Mouse (Mus musculus): ENCODE results near the gene Wdr82.

The Wdr82 gene

DNA sequence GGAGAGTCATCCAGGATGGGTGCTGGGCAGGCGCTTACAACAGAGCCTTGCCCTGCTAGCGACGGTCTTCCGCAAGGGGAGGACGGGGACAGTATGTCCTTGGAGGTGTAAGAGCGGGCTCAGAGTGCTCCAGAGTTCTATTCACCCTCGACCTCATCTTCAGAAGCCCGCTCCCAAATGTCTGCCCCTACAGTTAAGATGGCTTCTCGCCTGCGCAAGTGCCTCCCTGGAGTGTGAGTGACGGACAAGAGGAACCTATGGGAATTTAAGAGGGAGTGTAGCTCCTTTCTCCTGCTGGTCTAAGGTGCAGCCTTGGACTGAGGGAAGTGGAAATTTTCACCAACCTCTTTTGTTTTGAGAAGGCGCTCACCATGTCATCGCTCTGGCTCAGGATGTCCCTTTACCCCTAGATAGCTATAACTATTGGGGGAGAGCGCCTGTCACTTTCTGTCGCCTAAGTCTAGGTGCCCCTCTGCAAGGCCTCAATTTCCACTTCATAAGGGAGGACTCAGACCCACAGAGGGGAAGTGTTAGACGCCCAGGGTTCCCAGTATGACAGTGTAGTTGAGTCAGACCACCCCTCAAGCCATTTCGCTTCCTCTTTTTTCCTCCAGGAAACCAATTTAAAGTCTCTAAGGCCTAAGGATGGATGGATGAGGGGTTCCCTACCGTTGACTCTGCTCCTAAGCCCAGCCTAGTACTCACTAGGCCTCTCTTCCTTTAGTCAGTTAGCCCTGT is 29.0 kb downstream of the Wdr82 start, which contains the start of gene Ppm1m:
Ppm1m (minus strand) TSS at position 212 of the 738 bp plus-strand sequence.
- DNase-seq: no peak

DNA sequence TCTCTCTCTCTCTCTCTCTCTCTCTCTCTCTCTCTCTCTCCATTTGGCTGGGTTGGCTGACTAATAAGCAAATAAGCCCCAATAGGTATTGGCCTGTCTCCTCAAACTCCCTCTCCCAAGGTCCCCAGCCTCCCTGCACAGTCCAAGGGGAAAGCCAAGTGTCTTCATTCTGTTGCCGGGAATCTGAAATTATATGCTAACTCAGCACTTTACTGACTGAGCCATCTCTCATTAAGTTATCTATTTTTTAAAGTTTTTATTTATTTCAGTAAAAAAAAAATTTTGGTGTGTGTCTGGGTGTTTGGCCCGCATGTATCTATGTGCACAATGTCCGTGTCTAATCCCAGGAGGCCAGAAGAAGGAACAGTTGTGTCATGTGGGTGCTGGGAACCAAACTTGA is 31.2 kb downstream of the Wdr82 start:
- no peak for DNase-seq

DNA sequence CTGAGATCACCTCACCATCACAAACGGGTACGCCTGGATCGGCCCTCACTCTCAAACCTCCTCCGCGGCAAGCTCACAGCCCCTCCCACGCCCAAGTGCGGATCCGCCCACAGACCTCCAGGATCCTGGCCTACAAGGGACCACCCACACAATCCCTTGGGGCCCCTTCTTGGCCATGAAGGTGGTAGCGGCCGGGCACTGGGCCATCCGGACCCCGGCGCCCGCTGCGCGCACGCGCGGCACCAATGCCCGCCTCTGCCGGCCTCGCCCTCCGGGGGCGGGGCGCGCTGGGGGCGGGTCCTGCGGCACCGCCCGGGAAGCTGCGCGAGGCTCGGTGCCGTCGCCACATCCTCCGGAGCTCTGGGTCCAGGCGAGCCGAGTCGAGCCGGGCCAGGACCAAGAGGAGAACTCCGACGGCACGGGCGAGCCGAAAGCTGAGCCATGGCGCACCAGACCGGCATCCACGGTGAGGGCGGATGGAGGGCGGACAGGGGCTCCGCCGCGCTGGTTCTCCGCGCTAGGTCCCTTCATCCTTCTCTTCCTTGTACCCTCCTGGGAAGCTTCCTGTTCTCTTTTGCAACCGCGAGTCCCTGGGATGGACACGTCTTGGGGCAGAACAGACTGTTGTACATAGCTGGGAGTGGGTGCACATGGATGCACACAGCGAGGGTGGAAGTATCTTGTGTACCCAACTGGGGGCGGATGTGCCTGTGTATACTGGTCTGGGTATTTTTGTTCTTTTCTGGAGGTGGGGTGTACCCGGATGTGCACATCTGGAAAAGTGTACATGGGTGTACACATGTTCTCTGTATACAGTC is 32.3 kb downstream of the Wdr82 start, which contains the start of gene Twf2:
Twf2 (plus strand) TSS at position 290 of the 818 bp plus-strand sequence.
- DNase-seq: peak; percentile 90 to 93

DNA sequence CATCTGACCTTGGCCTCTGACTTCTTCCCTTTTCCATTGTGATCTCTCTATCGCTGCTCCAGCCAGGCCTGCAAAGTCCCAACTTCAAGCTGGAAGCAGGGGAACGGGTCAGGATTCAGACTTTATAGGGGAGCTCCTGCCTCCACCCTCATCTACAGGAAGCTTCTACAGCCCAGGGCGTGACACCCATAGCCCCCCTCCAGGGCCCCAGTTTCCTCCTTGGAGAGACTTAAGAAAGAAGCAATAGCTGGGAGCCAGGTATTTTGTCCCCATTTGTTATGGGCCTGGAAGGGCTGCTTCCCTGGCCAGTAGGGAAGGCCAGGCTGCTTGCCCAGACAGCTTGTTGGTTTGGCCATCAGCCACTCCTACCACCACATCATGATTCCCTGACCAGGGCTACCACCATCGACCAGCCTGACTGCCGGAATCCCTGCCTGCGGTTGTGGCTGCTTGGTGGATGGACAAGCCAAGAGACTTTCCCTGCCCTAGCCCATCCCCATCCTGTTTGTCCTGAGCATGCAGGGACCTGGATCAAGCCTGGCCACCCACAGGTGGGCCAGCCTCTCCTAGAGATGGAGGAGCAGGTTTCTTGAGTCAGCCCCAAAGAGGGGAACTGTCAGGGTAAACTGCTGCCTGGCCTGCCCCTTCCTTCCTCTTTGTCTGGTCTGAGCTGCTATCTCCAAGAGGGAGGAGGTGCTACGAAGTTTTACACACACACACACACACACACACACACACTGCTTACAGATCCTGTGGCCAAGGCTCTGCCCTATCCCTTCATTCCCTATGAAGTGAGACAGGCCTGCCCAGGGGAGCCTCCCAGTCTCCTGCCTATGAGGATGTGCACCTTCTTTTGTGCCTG is 33.5 kb downstream of the Wdr82 start:
- no peak for DNase-seq

DNA sequence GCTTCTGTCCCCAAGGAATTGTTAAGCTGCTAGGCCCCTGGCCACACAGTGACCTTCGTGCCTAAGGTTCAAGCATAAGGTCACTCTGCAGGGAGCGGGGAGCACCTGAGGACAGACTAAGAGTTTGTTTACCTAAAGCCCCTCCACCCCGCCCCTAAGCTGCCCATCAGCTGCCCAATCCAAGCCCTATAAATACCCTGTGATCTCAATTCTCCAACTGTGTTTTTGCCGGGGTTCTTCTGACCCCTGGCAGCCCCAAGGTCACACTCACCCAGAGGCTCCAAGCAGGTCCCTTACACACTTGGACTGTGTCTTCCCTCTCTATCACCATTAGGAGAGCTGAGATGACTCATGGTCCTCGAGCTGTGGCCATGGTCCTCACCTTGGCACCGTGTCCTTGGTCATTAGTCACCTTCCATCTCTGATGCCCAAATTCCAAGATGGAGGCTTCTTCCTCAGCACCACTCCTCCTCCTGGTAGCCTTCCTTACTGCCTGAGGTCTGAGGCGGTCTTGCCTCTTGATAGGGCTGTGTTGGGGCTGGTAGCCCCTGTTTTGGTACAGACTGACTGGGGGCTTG is 35.1 kb downstream of the Wdr82 start:
- no peak for DNase-seq

DNA sequence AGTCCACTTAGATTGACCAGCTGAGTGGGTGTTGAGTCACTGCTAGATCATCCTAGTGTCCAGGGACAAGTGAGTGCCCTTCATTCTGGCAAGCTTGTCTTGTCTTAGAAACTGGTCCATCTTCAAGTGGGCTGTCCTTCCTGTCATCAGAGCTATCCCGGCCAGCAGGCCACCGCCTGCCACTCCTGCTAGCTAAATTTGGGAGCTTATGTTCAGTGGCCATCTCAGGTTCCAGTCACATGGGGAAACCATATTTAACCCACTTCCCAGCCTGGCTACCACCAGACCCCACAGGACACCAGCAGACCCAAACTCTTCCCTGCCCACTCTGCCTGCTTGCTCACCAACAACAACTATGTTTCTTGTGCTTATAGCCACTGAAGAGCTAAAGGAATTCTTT is 35.8 kb downstream of the Wdr82 start:
- no peak for DNase-seq

DNA sequence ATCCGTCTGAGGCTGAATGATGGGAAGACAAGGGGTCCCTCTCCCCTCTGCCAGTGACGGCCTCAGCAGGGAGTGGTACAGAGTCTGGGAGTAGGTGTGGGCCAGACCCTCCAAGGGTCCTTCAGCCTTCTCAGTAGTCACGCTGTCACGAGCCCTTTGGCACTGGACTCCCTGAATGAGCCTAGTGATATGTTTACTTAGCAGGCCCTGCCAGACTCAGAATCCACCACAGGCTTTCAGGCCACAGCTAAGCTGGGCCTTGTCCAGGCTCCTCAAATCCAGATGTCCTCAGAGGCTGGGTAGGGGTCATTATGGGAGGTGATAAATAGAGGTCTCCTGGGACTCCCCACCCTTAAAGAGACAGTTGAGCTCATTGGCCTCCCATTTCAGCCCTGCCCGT is 37.5 kb downstream of the Wdr82 start:
- DNase-seq: peak in 1 of 2 experiments; percentile 46

DNA sequence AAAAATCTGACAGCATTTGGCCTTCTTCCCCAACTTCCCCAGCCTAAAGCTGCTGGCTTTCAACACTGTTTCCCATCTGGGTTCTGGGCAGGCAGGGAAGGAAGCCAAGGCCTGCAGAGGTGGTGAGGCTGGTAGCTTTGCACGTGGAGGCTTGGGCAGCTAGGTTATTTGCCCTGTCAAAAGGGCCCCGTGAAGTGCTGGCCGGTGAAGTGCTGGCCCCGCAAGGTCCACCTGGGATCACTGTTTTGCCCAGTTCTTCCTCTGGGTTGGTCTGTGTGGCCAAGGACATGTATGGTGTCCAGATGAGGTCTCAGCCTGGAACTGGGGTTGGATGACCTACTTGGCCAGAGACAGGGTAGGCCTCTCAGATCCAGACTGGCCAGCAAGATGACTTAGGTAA is 39.2 kb downstream of the Wdr82 start:
- DNase-seq: no peak

DNA sequence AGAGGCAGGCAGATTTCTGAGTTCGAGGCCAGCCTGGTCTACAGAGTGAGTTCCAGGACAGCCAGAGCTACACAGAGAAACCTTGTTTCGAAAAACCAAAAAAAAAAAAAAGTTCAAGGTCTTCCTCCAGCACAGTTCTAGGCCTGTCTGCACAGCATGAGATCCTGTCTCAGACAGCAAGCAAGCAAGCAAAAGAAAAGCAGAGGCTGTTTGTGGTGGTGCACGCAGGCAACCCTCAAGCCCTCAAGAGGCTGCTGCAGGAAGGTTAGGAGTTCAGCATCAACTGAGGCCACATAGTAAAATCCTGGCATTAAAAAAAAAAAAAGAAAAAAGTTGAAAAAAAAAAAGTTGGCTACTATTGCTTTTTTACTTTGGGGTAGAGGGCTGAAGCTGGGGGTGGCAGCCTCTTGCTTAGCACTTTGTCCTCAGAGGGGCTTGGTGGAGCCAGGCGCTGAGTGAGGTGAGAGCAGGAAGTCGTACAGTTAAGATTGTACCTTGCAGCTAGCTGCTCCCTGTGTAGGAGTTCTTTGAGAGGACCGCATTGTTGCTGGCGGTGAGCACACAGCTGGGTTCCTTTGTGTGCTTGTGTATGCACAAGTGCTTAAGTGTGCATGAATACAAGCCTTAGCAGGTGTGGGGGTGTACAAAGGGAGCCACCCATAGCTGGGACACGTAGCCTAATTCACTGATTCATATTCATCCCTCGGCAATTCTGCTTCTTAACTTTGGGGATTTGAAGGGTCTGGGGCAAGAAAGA is 40.3 kb downstream of the Wdr82 start:
- peak in 1 of 2 experiments; percentile 38 for DNase-seq

DNA sequence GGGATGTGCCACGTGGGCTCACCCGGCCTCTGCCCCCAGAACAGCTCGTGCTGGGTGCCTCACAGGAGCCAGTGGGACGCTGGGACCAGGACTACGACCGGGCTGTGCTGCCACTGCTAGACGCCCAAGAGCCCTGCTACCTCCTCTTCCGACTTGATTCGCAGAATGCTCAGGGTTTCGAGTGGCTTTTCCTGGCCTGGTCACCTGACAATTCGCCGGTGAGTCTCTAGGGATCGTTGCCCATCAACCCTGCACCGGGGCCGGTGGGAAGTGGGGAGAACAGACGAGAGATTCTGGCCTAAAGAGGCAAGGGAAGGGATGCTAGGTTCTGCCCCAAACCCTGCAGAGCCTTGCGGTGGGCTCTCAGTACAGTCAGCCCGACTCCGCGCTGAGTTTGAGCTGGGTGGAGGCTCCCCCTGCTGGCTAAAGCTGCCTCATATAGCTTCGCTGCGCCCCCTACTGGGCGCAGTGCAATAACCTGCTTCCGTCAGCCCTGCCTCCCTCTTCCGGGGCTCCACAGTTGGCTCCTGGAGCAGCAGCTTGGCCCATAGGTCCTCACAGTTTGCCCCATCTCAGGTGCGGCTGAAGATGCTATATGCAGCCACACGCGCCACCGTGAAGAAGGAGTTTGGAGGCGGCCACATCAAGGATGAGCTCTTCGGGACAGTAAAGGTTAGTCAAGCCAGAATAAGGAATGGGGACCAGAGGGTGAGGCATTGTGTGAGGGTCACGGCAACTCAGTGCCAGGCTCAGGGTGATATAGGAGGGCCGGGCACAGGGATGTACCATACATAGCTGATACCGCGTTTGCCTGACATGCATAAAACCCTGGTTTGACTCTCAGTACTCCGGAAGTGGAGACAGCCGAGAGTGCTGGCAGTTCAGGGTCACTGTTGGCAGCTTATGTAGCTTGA is 41.2 kb downstream of the Wdr82 start:
- peak; percentile 79 to 85 for DNase-seq

DNA sequence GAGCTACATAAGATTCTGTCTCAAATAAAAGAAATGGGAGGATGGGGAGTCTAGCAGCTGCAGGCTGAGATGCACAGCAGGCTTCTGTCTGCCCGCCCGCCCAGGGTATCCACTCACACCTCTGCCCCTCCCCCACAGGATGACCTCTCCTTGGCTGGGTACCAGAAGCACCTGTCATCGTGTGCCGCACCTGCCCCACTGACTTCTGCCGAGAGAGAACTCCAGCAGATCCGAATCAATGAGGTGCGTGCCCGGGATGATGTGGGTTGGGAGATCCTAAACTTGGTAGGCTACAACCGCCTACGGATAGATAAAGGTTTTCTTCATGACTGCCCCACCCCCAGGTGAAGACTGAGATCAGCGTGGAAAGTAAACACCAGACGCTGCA is 41.9 kb downstream of the Wdr82 start:
- DNase-seq: no peak

DNA sequence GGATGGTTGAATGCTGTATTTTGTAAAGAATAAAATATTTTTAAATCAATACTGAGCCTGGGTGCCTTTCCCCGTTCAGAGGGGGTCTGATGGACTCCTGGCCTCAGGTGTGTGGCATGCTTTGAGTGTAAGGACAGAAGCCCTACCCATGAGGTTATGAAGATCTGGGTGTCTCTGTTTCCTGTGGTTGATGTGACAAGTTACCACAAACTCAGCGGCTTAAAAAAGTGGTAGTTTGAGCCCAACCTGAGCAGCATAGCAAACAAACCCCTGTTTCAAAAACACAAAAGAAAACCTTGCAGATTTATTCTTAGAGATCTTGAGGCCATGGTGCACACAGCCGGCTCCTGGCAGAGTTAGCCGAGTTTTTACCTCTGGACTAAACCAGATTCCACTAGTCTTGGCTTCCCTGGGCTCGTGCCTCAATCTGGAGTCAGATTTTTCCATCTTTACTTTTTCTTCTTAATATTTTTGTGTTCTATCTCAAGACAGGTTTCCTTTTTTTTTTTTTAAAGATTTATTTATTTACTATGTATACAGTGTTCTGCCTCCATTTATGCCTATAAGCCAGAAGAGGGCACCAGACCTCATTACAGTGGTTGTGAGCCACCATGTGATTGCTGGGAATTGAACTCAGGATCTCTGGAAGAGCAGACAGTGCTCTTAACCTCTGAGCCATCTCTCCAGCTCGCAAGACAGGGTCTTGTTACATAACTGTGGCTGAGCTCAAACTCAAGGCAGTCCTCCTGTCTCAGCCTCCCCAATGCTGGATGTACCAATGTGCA is 44.8 kb downstream of the Wdr82 start:
- DNase-seq: no peak

DNA sequence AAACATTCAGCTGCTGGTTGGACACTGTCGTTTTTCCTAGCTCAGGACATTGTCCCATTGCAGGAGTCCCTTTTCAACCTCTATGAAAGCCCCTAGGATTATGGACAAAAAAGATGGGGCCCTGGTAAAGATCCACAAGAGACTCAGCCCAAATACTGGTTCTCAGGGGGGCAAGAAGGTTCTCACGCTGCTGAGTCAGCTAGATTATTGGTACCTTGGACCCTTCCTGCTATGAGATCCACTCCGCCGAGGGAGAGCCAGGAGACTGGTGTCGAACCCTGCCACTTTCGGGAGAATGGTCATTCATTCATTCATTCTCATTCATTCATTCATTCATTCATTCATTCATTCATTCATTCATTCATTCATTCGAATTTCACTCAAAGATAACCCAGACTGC is 46.2 kb downstream of the Wdr82 start:
- no peak for DNase-seq

DNA sequence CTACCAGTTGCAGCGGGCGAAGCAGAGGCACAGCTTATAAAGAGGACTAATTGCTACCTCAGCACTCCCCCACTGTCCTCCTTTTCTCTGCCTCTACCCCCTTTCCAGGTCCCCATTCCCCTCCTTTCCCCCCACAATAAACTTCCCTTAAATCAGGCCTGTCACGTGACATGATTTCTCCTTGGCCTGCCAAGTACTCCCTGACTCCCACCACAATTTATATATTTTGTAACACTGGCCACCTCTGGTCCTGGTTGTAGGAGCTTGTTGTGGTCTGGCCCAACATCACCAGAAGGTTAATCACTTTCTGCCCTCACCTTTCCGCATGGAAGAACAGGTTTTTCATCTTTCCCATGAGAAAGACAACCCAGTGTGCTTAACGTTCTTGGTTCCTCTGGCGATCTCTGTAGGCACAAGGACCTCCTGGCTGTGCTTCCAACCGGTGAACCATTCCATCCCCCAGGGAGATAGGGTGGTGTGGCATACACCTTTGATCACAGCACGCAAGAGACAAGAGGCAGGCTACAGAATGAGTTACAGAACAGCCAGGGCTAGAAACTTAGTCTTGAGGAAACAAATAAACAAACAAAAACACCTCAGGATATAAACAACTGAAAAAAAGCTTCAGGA is 50.3 kb downstream of the Wdr82 start:
- no peak for DNase-seq

DNA sequence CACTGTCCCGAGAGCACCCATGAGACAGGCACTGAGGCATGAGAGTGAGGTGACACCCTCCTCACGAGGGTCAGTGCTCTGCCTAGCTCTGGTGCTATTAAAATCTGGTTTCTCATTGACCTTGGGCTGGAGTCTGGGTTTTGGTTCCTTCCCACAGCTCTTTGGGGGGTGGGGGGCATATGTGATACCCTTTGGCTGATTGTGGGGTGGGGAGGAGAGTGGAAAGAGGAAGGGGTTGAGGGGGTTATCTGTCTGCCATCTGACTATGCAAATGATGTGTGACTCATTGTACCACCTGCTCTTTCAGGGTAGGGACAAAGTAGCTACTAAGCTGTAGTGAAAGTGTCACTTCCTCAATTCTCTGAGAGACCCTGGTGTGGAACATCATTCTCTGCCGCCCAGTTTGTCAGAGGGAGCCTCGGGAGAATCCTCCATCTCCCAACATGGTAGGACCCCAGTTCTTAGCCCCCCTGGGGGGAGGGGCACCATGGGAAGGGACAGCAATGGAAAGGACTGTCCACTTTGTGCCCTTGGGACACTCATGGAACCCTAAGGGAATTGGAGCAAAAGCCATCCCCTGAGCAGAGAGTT is 51.6 kb downstream of the Wdr82 start, which contains the start of gene Tlr9:
Tlr9 (plus strand) TSS at position 338 of the 591 bp plus-strand sequence.
- no peak for DNase-seq

DNA sequence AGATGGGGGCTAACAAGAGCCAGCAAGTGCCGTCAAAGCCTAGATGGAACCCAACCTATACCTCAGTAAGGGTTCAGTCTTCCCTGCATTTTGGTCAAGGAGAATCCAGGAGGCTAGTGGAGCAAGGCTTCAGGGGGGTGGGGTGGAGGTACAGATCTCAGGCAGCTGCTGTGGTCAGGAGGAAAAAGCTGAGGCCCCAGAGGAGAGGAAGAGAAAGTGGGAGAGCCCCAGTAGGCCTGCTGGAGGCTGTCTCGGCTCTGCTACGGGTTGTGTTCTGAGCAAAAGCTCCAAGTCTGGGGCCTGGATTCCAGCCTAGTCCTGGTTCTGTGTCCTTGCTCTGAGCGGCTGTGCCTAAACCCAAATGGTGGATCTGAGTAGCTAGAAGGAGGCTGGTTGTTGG is 52.3 kb downstream of the Wdr82 start:
- DNase-seq: no peak

DNA sequence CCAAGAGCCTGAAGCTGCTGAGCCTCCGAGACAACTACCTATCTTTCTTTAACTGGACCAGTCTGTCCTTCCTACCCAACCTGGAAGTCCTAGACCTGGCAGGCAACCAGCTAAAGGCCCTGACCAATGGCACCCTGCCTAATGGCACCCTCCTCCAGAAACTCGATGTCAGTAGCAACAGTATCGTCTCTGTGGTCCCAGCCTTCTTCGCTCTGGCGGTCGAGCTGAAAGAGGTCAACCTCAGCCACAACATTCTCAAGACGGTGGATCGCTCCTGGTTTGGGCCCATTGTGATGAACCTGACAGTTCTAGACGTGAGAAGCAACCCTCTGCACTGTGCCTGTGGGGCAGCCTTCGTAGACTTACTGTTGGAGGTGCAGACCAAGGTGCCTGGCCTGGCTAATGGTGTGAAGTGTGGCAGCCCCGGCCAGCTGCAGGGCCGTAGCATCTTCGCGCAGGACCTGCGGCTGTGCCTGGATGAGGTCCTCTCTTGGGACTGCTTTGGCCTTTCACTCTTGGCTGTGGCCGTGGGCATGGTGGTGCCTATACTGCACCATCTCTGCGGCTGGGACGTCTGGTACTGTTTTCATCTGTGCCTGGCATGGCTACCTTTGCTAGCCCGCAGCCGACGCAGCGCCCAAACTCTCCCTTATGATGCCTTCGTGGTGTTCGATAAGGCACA is 54.9 kb downstream of the Wdr82 start:
- no peak for DNase-seq

DNA sequence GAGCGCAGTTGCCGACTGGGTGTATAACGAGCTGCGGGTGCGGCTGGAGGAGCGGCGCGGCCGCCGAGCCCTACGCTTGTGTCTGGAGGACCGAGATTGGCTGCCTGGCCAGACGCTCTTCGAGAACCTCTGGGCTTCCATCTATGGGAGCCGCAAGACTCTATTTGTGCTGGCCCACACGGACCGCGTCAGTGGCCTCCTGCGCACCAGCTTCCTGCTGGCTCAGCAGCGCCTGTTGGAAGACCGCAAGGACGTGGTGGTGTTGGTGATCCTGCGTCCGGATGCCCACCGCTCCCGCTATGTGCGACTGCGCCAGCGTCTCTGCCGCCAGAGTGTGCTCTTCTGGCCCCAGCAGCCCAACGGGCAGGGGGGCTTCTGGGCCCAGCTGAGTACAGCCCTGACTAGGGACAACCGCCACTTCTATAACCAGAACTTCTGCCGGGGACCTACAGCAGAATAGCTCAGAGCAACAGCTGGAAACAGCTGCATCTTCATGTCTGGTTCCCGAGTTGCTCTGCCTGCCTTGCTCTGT is 55.5 kb downstream of the Wdr82 start:
- DNase-seq: peak in 1 of 2 experiments; percentile 49

Data from lung, adult 18-20 months (tissue).